Mouse (Mus musculus): ENCODE measurements around the gene Arl3.

DNA sequence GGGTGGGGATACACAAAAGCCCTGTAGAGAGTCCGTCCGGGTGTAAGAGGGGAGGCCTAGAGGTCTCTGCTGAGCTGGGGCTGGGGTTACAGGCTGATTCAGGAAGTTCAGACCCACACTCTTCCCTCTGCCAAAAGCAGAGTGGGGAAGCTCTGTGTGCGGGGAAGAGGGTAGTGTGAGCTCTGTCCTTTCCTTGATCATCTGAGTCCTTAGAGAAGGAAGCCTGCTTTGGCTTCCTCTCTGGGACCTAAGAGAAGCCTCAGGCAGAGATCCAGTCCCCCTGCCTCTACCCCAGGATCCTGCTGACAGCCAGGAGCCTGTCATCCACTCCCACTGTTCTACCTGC lies 66.7 kb downstream of the Arl3 start:
- no peak for TF ChIP-seq CTCF (IDR thresholded peaks at IDR 0.05; ENCODE audit: extremely low read depth, insufficient read depth, insufficient read length, insufficient replicate concordance)
- no peak for TF ChIP-seq POLR2A (IDR thresholded peaks at IDR 0.05; ENCODE audit: low read depth, low read length)
